Mouse (Mus musculus) kidney, embryonic 14.5 days (tissue): ENCODE results near the gene Llgl2. TPM values are rescaled to one million over a fixed set of nuclear protein-coding genes. Genes with fewer than 3 reads are reported as not detected.

ENCODE experiments used
- ATAC-seq: fragments of 200-750 bp; cut with Nextera tagmentation; 2 replicates; pipeline ENCODE4 v1.8.0; 2017; ENCODE audit warnings: moderate number of reproducible peaks, mild to moderate bottlenecking, moderate TSS enrichment, moderate library complexity; ENCODE audit not compliant: low FRiP score, low TSS enrichment
- H3K27ac ChIP-seq: fragments of 300-500 bp; sonication (generic); 2 replicates; pipeline ENCODE4 v1.5.1; 2014; ENCODE audit warnings: low read depth, mild to moderate bottlenecking, low read length, moderate library complexity, mixed read lengths
- H3K27me3 ChIP-seq: fragments of 300-500 bp; sonication (generic); 2 replicates; pipeline ENCODE4 v1.6.1; 2014; ENCODE audit warnings: mild to moderate bottlenecking, low read length; ENCODE audit not compliant: control insufficient read depth, insufficient read depth
- H3K36me3 ChIP-seq: fragments of 300-500 bp; sonication (generic); 2 replicates; pipeline ENCODE4 v1.6.1; 2014; ENCODE audit warnings: low read length, mixed read lengths; ENCODE audit not compliant: control insufficient read depth, insufficient read depth
- H3K4me1 ChIP-seq: fragments of 300-500 bp; sonication (generic); 2 replicates; pipeline ENCODE4 v1.6.1; 2014; ENCODE audit warnings: low read length, mixed read lengths; ENCODE audit not compliant: control insufficient read depth, insufficient read depth
- H3K4me2 ChIP-seq: fragments of 300-500 bp; sonication (generic); replicated peaks from 2 replicates; pipeline ENCODE4 v1.6.1; 2014; ENCODE audit warnings: low read depth, mild to moderate bottlenecking, low read length
- H3K4me3 ChIP-seq: fragments of 300-500 bp; sonication (generic); 2 replicates; pipeline ENCODE4 v1.5.1; 2014; ENCODE audit warnings: mild to moderate bottlenecking, low read length
- H3K9ac ChIP-seq: fragments of 300-500 bp; sonication (generic); 2 replicates; pipeline ENCODE4 v1.6.1; 2014; ENCODE audit warnings: low read depth, mild to moderate bottlenecking, low read length, moderate library complexity
- H3K9me3 ChIP-seq: fragments of 300-500 bp; sonication (generic); 2 replicates; pipeline ENCODE4 v1.6.1; 2016; ENCODE audit warnings: low read length; ENCODE audit not compliant: control insufficient read depth
- WGBS: fragments of 180-500 bp; shearing (Covaris S2); extraction: QIAGEN DNeasy Blood & Tissue Kit; methylation state at CpG from one replicate; pipeline ENCODE4 v1.1.7; 2014; 5-methylcytosine and 5-hydroxymethylcytosine counted together
- polyA plus RNA-seq: library from polyadenylated mRNA; unstranded; fragments of >200 nt; fragmentation: Nextera tagmentation; extraction: Ambion mirVana; gene quantifications from 2 replicates; pipeline ENCODE4 v1.2.1, GENCODE M21; 2014

The Llgl2 gene
- polyA plus RNA-seq, 1 experiment from 2014 or later, result 28.7 TPM

DNA sequence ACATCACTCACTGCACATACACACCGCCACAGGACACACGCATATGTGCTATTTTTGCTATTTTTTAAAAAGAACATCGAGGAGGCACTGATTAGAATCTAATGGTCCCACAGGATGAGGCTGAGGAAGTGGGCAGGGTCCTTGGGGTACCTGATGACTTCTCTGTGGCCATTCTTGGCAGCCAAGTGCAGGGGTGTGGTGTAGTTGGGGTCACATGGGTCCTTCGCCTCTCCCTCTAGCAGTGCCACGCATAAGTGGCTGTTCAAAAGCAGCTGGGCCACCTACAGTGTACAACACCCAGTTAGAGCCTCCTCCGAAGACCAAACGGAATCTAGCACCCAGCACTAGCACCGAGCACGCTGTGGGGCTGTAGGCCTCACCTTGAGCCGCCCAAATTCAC is 17.7 kb upstream of the Llgl2 start:
- H3K27me3 ChIP-seq, result no peaks in the 10 kb centered on the region
- H3K9ac ChIP-seq, result no peak overlapping the region
- peaks cover 59% of the 10 kb centered on the region for H3K36me3 ChIP-seq
- 92% methylated on average over 10 of the region's 10 CpGs for WGBS
- H3K9me3 ChIP-seq, result no peaks in the 10 kb centered on the region
- H3K27ac ChIP-seq, result no peak overlapping the region
- H3K4me2 ChIP-seq, result no peak overlapping the region
- H3K4me1 ChIP-seq, result peaks cover 32% of the 10 kb centered on the region
- H3K4me3 ChIP-seq, result no peak overlapping the region
- no peak for ATAC-seq

DNA sequence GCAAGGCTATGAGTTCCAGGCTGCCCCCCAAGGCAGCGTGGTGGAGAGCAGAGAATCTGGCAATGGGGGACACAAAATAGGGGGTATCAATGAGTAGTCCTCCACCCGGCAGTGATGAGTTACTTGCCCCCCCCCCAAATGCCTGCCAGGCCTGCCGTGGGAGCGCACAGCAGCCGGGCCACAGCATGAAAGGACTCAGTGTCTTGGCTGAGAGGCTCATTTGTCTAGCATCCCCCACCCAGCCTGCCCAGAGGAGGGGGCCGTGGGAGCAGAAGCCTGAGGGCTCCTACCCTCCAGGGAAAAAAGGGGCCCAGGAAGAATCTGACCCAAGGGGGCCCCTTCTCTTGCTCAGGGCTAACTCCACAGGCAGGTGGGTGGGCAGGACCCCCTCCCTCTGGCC is 16.5 kb upstream of the Llgl2 start:
- H3K27ac ChIP-seq, result no peak overlapping the region
- no peaks in the 10 kb centered on the region for H3K27me3 ChIP-seq
- 0 out of 2 replicates have a peak overlapping the region, but pooled peaks have one; percentile 4 for H3K9ac ChIP-seq
- no peaks in the 10 kb centered on the region for H3K9me3 ChIP-seq
- H3K4me1 ChIP-seq, result peaks cover 43% of the 10 kb centered on the region
- no peak for ATAC-seq
- H3K4me2 ChIP-seq, result no peak overlapping the region
- H3K36me3 ChIP-seq, result peaks cover 51% of the 10 kb centered on the region
- no peak overlapping the region for H3K4me3 ChIP-seq
- 87% methylated on average over 6 of the region's 6 CpGs for WGBS

DNA sequence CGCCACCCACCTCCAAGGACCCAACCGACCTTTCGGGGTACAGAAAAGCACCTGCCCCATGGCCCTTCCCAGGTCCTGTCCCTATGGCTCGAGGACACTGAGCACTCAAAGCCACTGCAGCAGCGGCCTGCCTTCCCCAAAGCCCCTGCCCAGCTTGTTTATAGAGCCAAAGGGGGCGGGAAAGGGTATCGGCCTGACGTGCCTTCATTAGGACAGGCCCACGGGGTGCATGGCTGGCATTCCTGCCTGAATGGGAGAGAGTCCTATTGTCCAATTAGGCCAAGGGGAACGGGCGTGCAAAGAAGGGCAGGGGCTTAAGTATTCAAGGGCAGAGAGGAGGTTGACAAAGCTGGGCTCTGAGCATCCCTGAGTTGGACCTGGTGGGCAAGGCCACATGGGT is 15.9 kb upstream of the Llgl2 start:
- Histone ChIP-seq H3K36me3 (peaks cover 45% of the 10 kb centered on the region), H3K4me1 (peaks cover 47% of the 10 kb centered on the region), H3K27ac (no peak overlapping the region; the same call in 1 of the 2 replicates)

DNA sequence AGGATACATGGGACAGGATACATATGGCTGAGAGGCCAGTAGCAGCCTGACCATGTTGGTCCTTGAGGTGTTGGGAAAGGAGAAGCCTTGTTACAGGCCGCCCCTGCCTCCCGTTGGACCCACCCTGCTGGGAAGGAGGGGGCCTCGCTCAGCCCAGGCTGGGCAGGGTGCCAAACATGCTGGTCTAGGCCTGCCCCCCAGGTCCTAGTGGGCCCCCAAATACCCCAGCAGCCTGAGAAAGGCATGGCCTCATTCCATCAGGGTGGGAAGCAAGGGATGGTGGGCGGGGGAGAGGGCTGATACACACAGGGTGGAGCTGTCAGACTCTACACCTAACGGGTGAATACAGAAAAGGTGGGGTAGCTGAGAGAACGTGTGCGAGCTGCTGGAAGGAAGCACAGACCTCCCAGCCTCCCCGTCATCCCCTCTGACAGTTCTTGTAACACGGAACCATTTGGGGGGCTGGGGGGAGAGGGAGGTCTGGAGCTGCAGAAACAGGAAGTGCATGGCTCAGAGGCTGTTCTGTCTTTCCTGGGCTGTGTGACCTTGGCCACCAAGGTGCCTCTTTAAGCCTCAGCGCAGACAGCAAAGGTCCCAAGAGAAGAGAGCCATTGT is 15.0 kb upstream of the Llgl2 start:
- H3K9ac ChIP-seq, result peak overlapping the region; percentile 8
- H3K9me3 ChIP-seq, result no peaks in the 10 kb centered on the region
- peaks cover 36% of the 10 kb centered on the region for H3K36me3 ChIP-seq
- H3K4me1 ChIP-seq, result peaks cover 47% of the 10 kb centered on the region
- H3K4me2 ChIP-seq, result peak overlapping the region; percentile 13
- no peak for ATAC-seq
- H3K27ac ChIP-seq, result peak overlapping the region; percentile 78
- no peaks in the 10 kb centered on the region for H3K27me3 ChIP-seq
- WGBS, result 47% methylated on average over 10 of the region's 10 CpGs
- H3K4me3 ChIP-seq, result no peak overlapping the region

More for the DNA sequence above, 15.9 kb upstream of the Llgl2 start:
- no peak for ATAC-seq
- H3K27me3 ChIP-seq, result no peaks in the 10 kb centered on the region
- no peak overlapping the region for H3K4me2 ChIP-seq
- H3K9me3 ChIP-seq, result no peaks in the 10 kb centered on the region
- no peak overlapping the region for H3K9ac ChIP-seq
- 76% methylated on average over 11 of the region's 11 CpGs for whole genome bisulfite sequencing
- no peak overlapping the region for H3K4me3 ChIP-seq

DNA sequence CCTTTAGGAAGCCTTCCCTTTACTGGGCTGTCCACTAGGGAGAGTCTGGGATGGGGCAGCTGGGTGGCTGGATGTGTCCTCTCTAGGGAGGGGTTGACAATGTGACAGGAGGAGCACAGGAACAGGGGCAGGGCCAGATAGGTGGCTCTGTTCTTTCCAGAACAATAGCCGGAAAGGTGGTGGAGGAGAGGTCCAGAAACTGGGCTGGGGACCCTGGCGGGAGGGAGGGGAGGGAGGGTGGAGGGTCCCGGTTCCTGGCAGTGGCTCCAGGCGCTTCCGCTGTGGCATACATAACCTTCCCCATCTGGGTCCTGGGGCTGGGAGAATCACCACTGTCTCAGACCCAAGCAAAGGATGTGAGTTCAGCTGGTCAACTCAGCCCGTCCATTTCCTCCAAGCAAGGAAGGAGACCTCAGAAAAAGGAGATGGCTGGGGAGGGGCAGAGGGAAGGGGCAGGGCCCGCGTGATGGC is 14.5 kb upstream of the Llgl2 start:
- H3K36me3 ChIP-seq, result peaks cover 35% of the 10 kb centered on the region
- peak overlapping the region; percentile 13 for H3K4me2 ChIP-seq
- peaks cover 47% of the 10 kb centered on the region for H3K4me1 ChIP-seq
- H3K4me3 ChIP-seq, result no peak overlapping the region
- H3K27ac ChIP-seq, result peak overlapping the region; percentile 78
- no peaks in the 10 kb centered on the region for H3K9me3 ChIP-seq
- H3K27me3 ChIP-seq, result no peaks in the 10 kb centered on the region
- WGBS, result 56% methylated on average over 8 of the region's 8 CpGs
- peak overlapping the region; percentile 8 for H3K9ac ChIP-seq
- ATAC-seq, result no peak

DNA sequence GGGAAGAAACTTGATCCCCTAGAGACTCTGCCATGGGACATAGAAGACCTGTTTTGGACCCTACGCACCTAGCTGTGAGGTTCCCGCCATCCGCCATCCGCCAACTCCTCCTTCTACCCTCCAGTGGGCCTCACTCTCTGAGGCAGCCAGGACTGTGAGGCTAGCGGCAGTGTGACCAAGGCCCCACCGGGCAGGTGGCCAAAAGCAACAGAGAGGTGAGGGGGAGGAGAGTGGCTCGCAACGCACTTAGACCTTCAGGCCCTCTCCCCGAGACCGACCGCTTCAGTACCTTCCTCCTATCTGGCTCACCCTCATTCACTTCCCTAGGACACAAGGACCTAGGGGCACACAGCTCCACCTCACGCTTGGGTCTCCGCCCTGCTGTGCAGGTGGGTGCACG is 13.5 kb upstream of the Llgl2 start:
- H3K27ac ChIP-seq, result peak overlapping the region; percentile 30; the same call in 1 of the 2 replicates
- H3K27me3 ChIP-seq, result no peaks in the 10 kb centered on the region
- peaks cover 48% of the 10 kb centered on the region for H3K4me1 ChIP-seq
- peaks cover 24% of the 10 kb centered on the region for H3K36me3 ChIP-seq
- no peak for ATAC-seq
- H3K4me2 ChIP-seq, result peak overlapping the region; percentile 82
- H3K4me3 ChIP-seq, result peak overlapping the region; percentile 84; the same call in 1 of the 2 replicates
- 38% methylated on average over 14 of the region's 14 CpGs for WGBS
- no peaks in the 10 kb centered on the region for H3K9me3 ChIP-seq
- peak overlapping the region; percentile 40 for H3K9ac ChIP-seq

DNA sequence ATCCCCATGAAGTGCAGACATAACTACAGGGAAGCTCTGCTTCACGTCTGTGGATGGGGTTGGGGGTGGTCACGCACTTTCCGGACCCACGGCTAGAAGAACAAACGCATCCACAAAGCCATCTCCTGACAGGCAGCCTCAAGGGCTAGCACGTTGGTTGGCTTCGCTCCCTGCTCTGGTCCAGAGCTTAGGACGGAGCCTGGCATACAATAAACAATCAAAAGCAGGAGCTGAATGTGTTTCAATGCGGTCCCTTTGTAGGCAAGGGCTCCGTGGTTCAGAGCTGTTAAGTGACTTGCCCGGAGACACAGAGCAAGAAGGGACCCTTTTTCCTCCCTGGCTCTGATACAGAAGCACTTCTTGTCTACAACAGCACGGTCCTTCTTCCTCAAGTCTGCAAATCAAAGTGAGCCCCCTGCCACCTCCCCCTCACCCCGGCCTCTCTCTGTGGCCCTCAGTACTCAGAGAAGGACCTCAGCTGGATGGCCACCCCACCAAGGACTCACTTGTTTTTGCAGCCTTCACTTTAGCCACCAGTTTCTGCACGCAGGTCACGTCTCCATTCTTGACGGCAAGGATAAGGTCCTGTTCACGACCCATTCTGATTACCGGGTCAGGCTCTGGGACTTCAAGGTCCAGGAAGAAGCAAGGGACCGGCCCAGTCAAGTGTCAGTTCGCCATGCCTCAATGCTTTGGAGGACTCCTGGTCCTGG is 12.3 kb upstream of the Llgl2 start:
- Histone ChIP-seq H3K27ac (no peak overlapping the region), H3K9me3 (no peaks in the 10 kb centered on the region), H3K4me3 (peak overlapping the region; percentile 84), H3K4me1 (peaks cover 52% of the 10 kb centered on the region), H3K36me3 (peaks cover 18% of the 10 kb centered on the region), H3K9ac (peak overlapping the region; percentile 1; the same call in 1 of the 2 replicates), H3K4me2 (peak overlapping the region; percentile 82), H3K27me3 (no peaks in the 10 kb centered on the region)
- 74% methylated on average over 20 of the region's 20 CpGs for WGBS
- ATAC-seq, result no peak

DNA sequence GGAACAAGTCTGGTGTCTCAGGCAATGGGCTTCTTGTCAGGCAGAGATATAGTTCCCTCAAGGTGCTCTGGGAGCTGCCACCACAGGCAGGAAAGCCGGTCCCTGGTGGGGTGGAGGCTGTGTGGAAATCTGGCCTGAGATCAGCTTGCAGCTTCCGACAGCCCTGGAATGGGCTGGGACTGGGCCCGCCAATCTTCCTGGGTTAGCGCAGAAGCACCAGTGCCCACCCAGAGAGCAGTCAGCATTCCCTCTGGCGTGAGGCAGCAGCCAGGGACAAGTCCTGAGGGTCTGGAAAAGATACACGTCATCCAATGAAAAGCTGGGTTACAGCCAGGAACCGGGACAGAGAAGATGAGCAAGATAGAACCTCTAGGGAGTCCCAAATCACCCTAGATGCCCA is 11.8 kb upstream of the Llgl2 start:
- Histone ChIP-seq H3K9ac (peak overlapping the region; percentile 84; the same call in 1 of the 2 replicates), H3K9me3 (no peaks in the 10 kb centered on the region), H3K27me3 (no peaks in the 10 kb centered on the region), H3K4me1 (peaks cover 52% of the 10 kb centered on the region), H3K4me2 (peak overlapping the region; percentile 82), H3K4me3 (peak overlapping the region; percentile 84), H3K27ac (peak overlapping the region; percentile 81), H3K36me3 (peaks cover 16% of the 10 kb centered on the region)
- ATAC-seq, result no peak
- 35% methylated on average over 7 of the region's 7 CpGs for WGBS
